Mouse (Mus musculus): ENCODE results near the gene Wfdc5. TPM values are rescaled to one million over a fixed set of nuclear protein-coding genes. Genes with fewer than 3 reads are reported as not detected.
A peak's percentile ranks its signal among the peaks of the same experiment; 100 is the strongest.

The Wfdc5 gene
- total RNA-seq, 2 experiments from 2014 or later, result 0.44 to 0.62 TPM

- peak; percentile 13 for DNase-seq
These were observed 46.1 kb downstream of the Wfdc5 start for GRCm38 (mm10) chr2:164136393-164136792.

DNA sequence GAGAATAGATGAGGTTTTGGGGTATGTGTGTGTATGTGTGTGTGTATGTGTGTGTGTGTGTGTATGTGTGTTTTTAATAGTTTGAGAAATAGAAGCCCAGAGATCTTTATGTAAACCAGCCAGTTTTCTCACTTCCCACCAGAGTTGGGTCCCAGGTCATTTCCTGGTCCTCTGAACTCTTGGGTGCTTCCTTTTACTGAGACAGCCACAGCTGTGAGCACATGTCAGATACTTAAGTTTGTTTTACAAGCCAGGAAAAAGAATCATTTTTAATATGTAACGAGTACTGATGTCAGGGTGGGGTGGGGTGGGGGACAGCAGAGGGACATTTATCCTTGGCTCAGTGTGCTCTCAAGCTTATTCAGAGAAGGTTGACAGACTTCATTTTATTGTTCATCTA is 47.2 kb downstream of the Wfdc5 start:
- DNase-seq, result no peak
- intact Hi-C loops (cut with DNase I; ENCODE audit: low total_unique reads), result loop anchor here (10.0 kb wide), 1 partner anchor 249 kb away; the partner anchor contains the start of gene Slpi

More at GRCm38 (mm10) chr2:164136393-164136792, 46.1 kb downstream of the Wfdc5 start:
- intact Hi-C loops (cut with DNase I; ENCODE audit: low total_unique reads), result loop anchor here (10.0 kb wide), 1 partner anchor 248 kb away; the partner anchor contains the start of gene Slpi

DNA sequence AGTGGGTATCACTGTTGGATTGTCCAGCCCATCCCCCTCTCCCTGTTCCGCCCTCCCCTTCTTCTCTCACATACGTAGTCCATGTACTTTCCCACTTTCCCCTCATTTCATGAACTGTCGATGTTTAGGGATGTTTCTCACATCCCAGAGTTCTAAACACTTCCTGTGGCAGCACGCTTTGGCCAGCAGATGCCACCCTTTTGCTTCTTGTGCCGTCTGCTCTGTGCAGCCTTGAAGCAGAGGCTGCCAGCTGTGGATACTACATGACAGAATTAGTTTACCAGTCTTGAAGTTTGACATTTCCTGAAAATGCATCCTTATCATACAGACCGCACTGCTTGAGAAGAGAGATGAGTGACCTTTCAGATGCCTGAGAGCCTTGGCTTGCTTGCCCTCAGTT is 48.0 kb downstream of the Wfdc5 start:
- intact Hi-C loops (cut with DNase I; ENCODE audit: low total_unique reads), result loop anchor here (5.0 to 10.0 kb wide), 2 partner anchors 48 to 250 kb away; partner anchors contain the start of genes Slpi and Wfdc5
- DNase-seq, result peak; percentile 30

GRCm38 (mm10) chr2:164131586-164131985 is 51.0 kb downstream of the Wfdc5 start:
- no peak for DNase-seq
- intact Hi-C loops (cut with DNase I; ENCODE audit: low total_unique reads), result loop anchor here (5.0 to 10.0 kb wide), 2 partner anchors 51 to 253 kb away; partner anchors contain the start of genes Slpi and Wfdc5

GRCm38 (mm10) chr2:164128576-164129411 is 53.7 kb downstream of the Wfdc5 start:
- intact Hi-C loops (cut with DNase I; ENCODE audit: low total_unique reads), result loop anchor here (5.0 kb wide), 1 partner anchor 219 kb away; no protein-coding TSS in a partner anchor
- no peak for DNase-seq

DNA sequence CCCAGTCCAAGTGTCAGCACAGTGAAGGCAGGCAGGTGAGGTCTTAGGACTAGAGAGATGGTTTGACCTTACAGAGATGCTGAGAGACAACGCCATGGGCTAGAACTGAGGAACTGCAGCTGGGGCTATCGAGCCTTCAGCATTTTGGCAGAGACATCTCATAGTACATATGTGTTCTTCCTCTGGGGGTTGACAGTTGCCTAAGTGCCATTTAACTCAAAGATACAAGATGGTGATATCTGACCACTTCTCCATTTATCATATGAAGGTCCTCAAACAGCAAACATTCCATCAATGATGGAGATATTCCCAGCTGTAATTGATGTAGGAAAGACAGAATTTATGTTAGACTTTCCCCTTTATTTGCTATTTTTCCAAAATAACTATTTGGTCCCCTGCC is 55.2 kb downstream of the Wfdc5 start:
- intact Hi-C loops (cut with DNase I; ENCODE audit: low total_unique reads), result loop anchor here (5.0 kb wide), 1 partner anchor 220 kb away; no protein-coding TSS in a partner anchor
- DNase-seq, result no peak

DNA sequence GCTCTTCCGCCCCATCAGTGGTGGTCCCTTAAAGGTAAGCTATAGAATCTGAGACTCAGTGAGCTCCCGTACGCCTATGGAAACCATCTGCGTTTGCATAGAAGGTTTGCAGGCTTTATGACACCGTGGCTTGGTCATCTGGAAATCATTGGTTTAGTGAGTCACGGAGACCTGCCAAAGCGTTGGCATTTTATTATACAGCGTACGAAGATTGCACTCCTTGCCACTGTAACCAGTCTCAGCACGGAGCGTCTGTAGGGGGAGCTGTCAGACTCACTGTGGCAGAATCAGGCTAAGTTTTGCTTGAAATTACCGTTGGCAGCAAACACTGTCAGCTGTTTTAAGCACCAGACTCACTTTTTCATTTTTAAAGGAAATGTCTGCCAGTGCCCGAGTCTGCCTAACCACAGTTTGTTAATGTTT is 56.0 kb downstream of the Wfdc5 start:
- peak; percentile 46 for DNase-seq
- intact Hi-C loops (cut with DNase I; ENCODE audit: low total_unique reads), result loop anchor here (5.0 kb wide), 1 partner anchor 221 kb away; no protein-coding TSS in a partner anchor

Other genes with a start within 250 kb of the Wfdc5 start
- gene Ywhab, start 187.8 kb downstream of the Wfdc5 start, total RNA-seq (2021), result 10 to 100 TPM; 52.4 to 59.3 TPM
- under 1 TPM; 0.84 TPM for gene Pabpc1l, start 157.3 kb downstream of the Wfdc5 start, total RNA-seq (2021)
- 10 to 100 TPM; 10.0 to 10.3 TPM for gene Stk4, start 112.4 kb downstream of the Wfdc5 start, total RNA-seq (2021)
- gene Tomm34, start 111.6 kb downstream of the Wfdc5 start, total RNA-seq (2021), result 10 to 100 TPM; 11.7 to 14.6 TPM
- gene Kcns1, start 11.6 kb downstream of the Wfdc5 start, total RNA-seq (2021), result 1 to 10 TPM; 1.2 to 2.8 TPM
- not detected for gene Wfdc12, start 7.9 kb upstream of the Wfdc5 start, total RNA-seq (2021)
- gene Wfdc15a, start 17.4 kb upstream of the Wfdc5 start, total RNA-seq (2021), result not detected
- gene Wfdc15b, start 38.9 kb upstream of the Wfdc5 start, total RNA-seq (2021), result not detected
- gene Svs2, start 55.7 kb upstream of the Wfdc5 start, total RNA-seq (2021), result not detected
- not detected for gene Svs3b, start 73.9 kb upstream of the Wfdc5 start, total RNA-seq (2021)
- not detected for gene Svs4, start 95.7 kb upstream of the Wfdc5 start, total RNA-seq (2021)
- not detected for gene Svs3a, start 106.5 kb upstream of the Wfdc5 start, total RNA-seq (2021)
- gene Svs6, start 134.0 kb upstream of the Wfdc5 start, total RNA-seq (2021), result not detected
- gene Svs5, start 150.0 kb upstream of the Wfdc5 start, total RNA-seq (2021), result not detected
- under 1 TPM; 0.64 to 0.66 TPM for gene Slpi, start 206.4 kb upstream of the Wfdc5 start, total RNA-seq (2021)
- gene Rbpjl, start 220.4 kb upstream of the Wfdc5 start, total RNA-seq (2021), result under 1 TPM in 1 of 2 experiments, not detected in 1; 0.07 TPM
- 1 to 10 TPM; 3.7 to 5.4 TPM for gene Matn4, start 222.4 kb upstream of the Wfdc5 start, total RNA-seq (2021)

Data from gastrocnemius, postnatal 14 days (tissue).